In genomic region chr15:25608742-25609141, GRCm38 (mm10) we compare ENCODE assay signal across 25 mouse cellular contexts. TPM values are rescaled to one million over a fixed set of nuclear protein-coding genes. Genes with fewer than 3 reads are reported as not detected.
DNase-seq lines count a peak whose midpoint lies in the region; ATAC-seq and TF ChIP-seq lines count a peak whose summit lies in the region.
"Had no signal": no experiment of that assay in that cellular context is flagged by ENCODE, and none has a peak within 500 bp of the region (broad histone marks: within the 10 kb centered on the region; RNA-seq: fewer than 3 reads in every experiment).

No protein-coding gene starts in this region.

- H3K4me3 ChIP-seq in lung, embryonic 14.5 days (ENCODE audit: low read depth, low read length), result no peak overlapping the region
- 0 out of 2 replicates have a peak overlapping the region, but pooled peaks have one; percentile 9 for H3K4me3 ChIP-seq in liver, embryonic 13.5 days (replicated peaks)
- no peak overlapping the region for H3K4me3 ChIP-seq in kidney, embryonic 15.5 days (replicated peaks)
- H3K4me3 ChIP-seq: embryonic facial prominence, embryonic 13.5 days; gastrocnemius, adult 2 months; heart, embryonic 15.5 days; intestine, embryonic 15.5 days; midbrain, embryonic 10.5 days; stomach, embryonic 15.5 days had no signal

- TF ChIP-seq CTCF in lung, embryonic 14.5 days (IDR thresholded peaks at IDR 0.05; ENCODE audit: low read depth), result no peak

- H3K36me3 ChIP-seq in lung, embryonic 14.5 days (ENCODE audit: insufficient read depth), result no peaks in the 10 kb centered on the region
- H3K36me3 ChIP-seq in liver, embryonic 13.5 days, result no peaks in the 10 kb centered on the region
- no peaks in the 10 kb centered on the region for H3K36me3 ChIP-seq in kidney, embryonic 15.5 days
- H3K36me3 ChIP-seq: embryonic facial prominence, embryonic 13.5 days; heart, embryonic 15.5 days; intestine, embryonic 15.5 days; midbrain, embryonic 10.5 days; stomach, embryonic 15.5 days had no signal

- no peaks in the 10 kb centered on the region for H3K27me3 ChIP-seq in lung, embryonic 14.5 days (ENCODE audit: insufficient read depth, low read length)
- no peaks in the 10 kb centered on the region; the same call in 1 of the 2 replicates for H3K27me3 ChIP-seq in liver, embryonic 13.5 days
- H3K27me3 ChIP-seq in kidney, embryonic 15.5 days, result no peaks in the 10 kb centered on the region
- H3K27me3 ChIP-seq: embryonic facial prominence, embryonic 13.5 days; intestine, embryonic 15.5 days; stomach, embryonic 15.5 days had no signal

- peaks cover 15% of the 10 kb centered on the region for H3K4me1 ChIP-seq in lung, embryonic 14.5 days (ENCODE audit: insufficient read depth)
- H3K4me1 ChIP-seq in liver, embryonic 13.5 days (replicated peaks), result peaks cover 43% of the 10 kb centered on the region
- H3K4me1 ChIP-seq in kidney, embryonic 15.5 days, result peaks cover 2% of the 10 kb centered on the region; the same call in 1 of the 2 replicates
- H3K4me1 ChIP-seq: embryonic facial prominence, embryonic 13.5 days had no signal

- no peak overlapping the region for H3K9ac ChIP-seq in lung, embryonic 14.5 days
- no peak overlapping the region for H3K9ac ChIP-seq in liver, embryonic 13.5 days
- H3K9ac ChIP-seq in kidney, embryonic 15.5 days, result no peak overlapping the region
- H3K9ac ChIP-seq: embryonic facial prominence, embryonic 13.5 days; heart, embryonic 15.5 days; intestine, embryonic 15.5 days; stomach, embryonic 15.5 days had no signal

- H3K9me3 ChIP-seq in lung, embryonic 14.5 days (ENCODE audit: low read depth, low read length), result no peaks in the 10 kb centered on the region
- H3K9me3 ChIP-seq in liver, embryonic 13.5 days (replicated peaks), result no peaks in the 10 kb centered on the region
- 0 out of 2 replicates have a peak, but pooled peaks cover 3% of the 10 kb centered on the region for H3K9me3 ChIP-seq in kidney, embryonic 15.5 days (replicated peaks)
- H3K9me3 ChIP-seq: embryonic facial prominence, embryonic 13.5 days; heart, embryonic 15.5 days; intestine, embryonic 15.5 days; midbrain, embryonic 10.5 days; stomach, embryonic 15.5 days had no signal

- WGBS in lung, embryonic 14.5 days, result 37% methylated on average over 3 of the region's 3 CpGs
- 7% methylated on average over 3 of the region's 3 CpGs for WGBS in liver, embryonic 13.5 days (ENCODE audit: insufficient replicate concordance)
- 58% methylated on average over 3 of the region's 3 CpGs for WGBS in kidney, embryonic 15.5 days

- DNase-seq in lung, embryonic 14.5 days, result no peak
- no peak for DNase-seq in lung, postnatal 4 days
- DNase-seq in liver, embryonic 13.5 days, result peak; percentile 59
- DNase-seq in thymus, adult 18-20 months, result no peak
- DNase-seq: cerebellum, adult 2 months; cerebellum, postnatal 25 days; embryo, embryonic 11 days; gastrocnemius, adult 2 months; kidney, adult 9 months; kidney, postnatal 25 days; layer of hippocampus, postnatal 36 days; lung, adult 18-20 months; lung, postnatal 14 days; right cerebral cortex, adult 18-20 months; thymus, adult 2 months had no signal

- H3K4me2 ChIP-seq in lung, embryonic 14.5 days, result peak overlapping the region; percentile 21; the same call in 1 of the 2 replicates
- H3K4me2 ChIP-seq in liver, embryonic 13.5 days, result peak overlapping the region; percentile 56
- H3K4me2 ChIP-seq in kidney, embryonic 15.5 days, result no peak overlapping the region
- H3K4me2 ChIP-seq: embryonic facial prominence, embryonic 13.5 days; heart, embryonic 15.5 days; intestine, embryonic 15.5 days; stomach, embryonic 15.5 days had no signal

- H3K27ac ChIP-seq in lung, embryonic 14.5 days (ENCODE audit: low read depth), result no peak overlapping the region
- H3K27ac ChIP-seq in liver, embryonic 13.5 days, result peak overlapping the region; percentile 31; the same call in 1 of the 2 replicates
- H3K27ac ChIP-seq in kidney, embryonic 15.5 days, result no peak overlapping the region
- H3K27ac ChIP-seq: embryonic facial prominence, embryonic 13.5 days; gastrocnemius, adult 2 months; heart, embryonic 15.5 days; intestine, embryonic 15.5 days; midbrain, embryonic 10.5 days; stomach, embryonic 15.5 days had no signal

- ATAC-seq in lung, embryonic 14.5 days (ENCODE audit: insufficient read depth), result no peak
- peak; percentile 94 for ATAC-seq in common myeloid progenitor, adult 5-6 weeks (replicated peaks; ENCODE audit: low read depth, poor library complexity, severe bottlenecking)
- ATAC-seq in liver, embryonic 13.5 days (ENCODE audit: low read depth), result peak; percentile 90
- peak; percentile 94 for ATAC-seq in megakaryocyte-erythroid progenitor cell, adult 5-6 weeks (replicated peaks; ENCODE audit: low FRiP score, low TSS enrichment, poor library complexity, severe bottlenecking)
- no peak for ATAC-seq in kidney, embryonic 15.5 days (replicated peaks; ENCODE audit: low FRiP score)
- ATAC-seq: forebrain, embryonic 14.5 days; hindbrain, embryonic 16.5 days; intestine, embryonic 15.5 days had no signal

RNA-seq across cellular contexts. Expression of gene Myo10, which starts 13.6 kb away (rescaled TPM):
- polyA plus RNA-seq in lung, embryonic 14.5 days (2014; fragmentation: Nextera tagmentation; extraction: Ambion mirVana), result 48.5 and 54.8 TPM in 2 replicates
- total RNA-seq in common myeloid progenitor, adult 5-6 weeks (2017), result 2.9 and 5.6 TPM in 2 replicates
- polyA plus RNA-seq in liver, embryonic 13.5 days (2015; fragmentation: Nextera tagmentation; extraction: Ambion mirVana), result 3.8 and 4.1 TPM in 2 replicates
- 1.6 and 6.6 TPM in 2 replicates for total RNA-seq in megakaryocyte-erythroid progenitor cell, adult 5-6 weeks (2014; fragmentation: Nextera tagmentation)
- total RNA-seq in megakaryocyte-erythroid progenitor cell, adult 5-6 weeks (2017), result 3.9 and 6.8 TPM in 2 replicates
- 39.3 and 40.5 TPM in 2 replicates for polyA plus RNA-seq in kidney, embryonic 15.5 days (2015; fragmentation: Nextera tagmentation; extraction: Ambion mirVana)

Comparison
In these comparisons a context has a peak if more than half of its experiments do, and no peak if none do; other contexts are left out.
1. ATAC-seq: peak in common myeloid progenitor, adult 5-6 weeks (single experiment), liver, embryonic 13.5 days (single experiment) and megakaryocyte-erythroid progenitor cell, adult 5-6 weeks (single experiment); none in lung, embryonic 14.5 days (single experiment) and kidney, embryonic 15.5 days (single experiment).